Mouse (Mus musculus) lung, postnatal 0 days (tissue): ENCODE results near the gene Cdc37l1. TPM values are rescaled to one million over a fixed set of nuclear protein-coding genes. Genes with fewer than 3 reads are reported as not detected.

Experiments
- ATAC-seq: fragments of 200-750 bp; cut with Nextera tagmentation; 2 replicates; pipeline ENCODE4 v1.8.0; 2017; ENCODE audit warnings: moderate library complexity
- DNase-seq: peaks from one replicate; pipeline ENCODE4 v3.0.0-alpha.2; 2016; ENCODE audit warnings: low spot score
- H3K27ac ChIP-seq: fragments of 300-500 bp; sonication (generic); 2 replicates; pipeline ENCODE4 v1.5.1; 2014; ENCODE audit warnings: antibody characterized with exemption, mild to moderate bottlenecking, low read length, mixed read lengths
- H3K27me3 ChIP-seq: fragments of 300-500 bp; sonication (generic); replicated peaks from 2 replicates; pipeline ENCODE4 v1.6.1; 2014; ENCODE audit warnings: low read length, mixed read lengths; ENCODE audit not compliant: insufficient read depth
- H3K36me3 ChIP-seq: fragments of 300-500 bp; sonication (generic); 2 replicates; pipeline ENCODE4 v1.6.1; 2014; ENCODE audit warnings: low read length, mixed read lengths; ENCODE audit not compliant: insufficient read depth
- H3K4me1 ChIP-seq: fragments of 300-500 bp; sonication (generic); 2 replicates; pipeline ENCODE4 v1.6.1; 2014; ENCODE audit warnings: antibody characterized with exemption, low read depth, low read length, mixed read lengths; ENCODE audit not compliant: insufficient read depth
- H3K4me2 ChIP-seq: fragments of 300-500 bp; sonication (generic); replicated peaks from 2 replicates; pipeline ENCODE4 v1.6.1; 2014; ENCODE audit warnings: low read depth, mild to moderate bottlenecking, low read length, moderate library complexity, mixed read lengths
- H3K4me3 ChIP-seq: fragments of 300-500 bp; sonication (generic); 2 replicates; pipeline ENCODE4 v1.5.1; 2014; ENCODE audit warnings: low read depth, low read length
- H3K9ac ChIP-seq: fragments of 300-500 bp; sonication (generic); replicated peaks from 2 replicates; pipeline ENCODE4 v1.6.1; 2014; ENCODE audit warnings: low read depth, mild to moderate bottlenecking
- H3K9me3 ChIP-seq: fragments of 300-500 bp; sonication (generic); 2 replicates; pipeline ENCODE4 v1.6.1; 2016; ENCODE audit warnings: low read length, mixed read lengths
- CTCF ChIP-seq: IDR thresholded peaks from 2 replicates; pipeline ENCODE4 v1.5.1; 2016; ENCODE audit warnings: antibody characterized with exemption, mild to moderate bottlenecking
- EP300 ChIP-seq: IDR thresholded peaks from 2 replicates; pipeline ENCODE4 v1.6.1; 2016; ENCODE audit warnings: antibody characterized with exemption, mild to moderate bottlenecking, control low read depth
- WGBS: fragments of 180-500 bp; shearing (Covaris S2); extraction: QIAGEN DNeasy Blood & Tissue Kit; methylation state at CpG from one replicate; pipeline ENCODE4 v1.1.7; 2014; 5-methylcytosine and 5-hydroxymethylcytosine counted together
- polyA plus RNA-seq: library from polyadenylated mRNA; unstranded; fragments of >200 nt; fragmentation: Nextera tagmentation; extraction: Ambion mirVana; gene quantifications from 2 replicates; pipeline ENCODE4 v1.2.1, GENCODE M21; 2015

Gene Cdc37l1
- polyA plus RNA-seq, 1 experiment from 2014 or later, result 21.2 TPM

DNA sequence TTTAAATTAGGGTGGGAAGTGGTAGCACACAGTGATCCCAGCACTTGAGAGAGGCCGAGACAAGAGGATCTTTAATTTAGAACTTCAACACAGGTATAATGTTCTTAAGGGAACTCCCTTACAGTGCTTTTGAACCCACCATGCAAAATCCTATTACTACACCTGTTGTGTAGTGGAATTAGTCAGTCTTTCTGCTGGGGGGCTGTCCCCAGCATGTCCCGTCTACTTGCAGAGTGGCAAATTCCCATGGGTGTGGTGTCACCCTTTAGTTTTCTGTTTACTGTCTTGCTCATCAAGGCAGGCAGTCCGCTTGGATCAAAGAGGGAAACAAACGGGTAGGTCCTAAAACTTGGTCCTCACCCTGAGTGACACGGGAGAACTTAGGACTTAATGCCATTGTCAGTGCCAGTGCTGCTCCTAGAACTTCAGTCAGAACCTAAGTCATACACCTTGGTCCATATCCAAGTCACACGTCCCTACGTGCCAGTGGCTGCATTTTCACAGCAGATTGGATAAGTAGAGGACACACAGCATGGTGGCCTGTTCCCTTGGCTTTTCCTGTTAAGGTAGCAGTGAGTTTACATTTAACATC is 31.7 kb downstream of the Cdc37l1 start:
- ATAC-seq (no peak), DNase-seq (no peak)
- Histone ChIP-seq H3K36me3 (peaks cover 23% of the 10 kb centered on the region), H3K9me3 (no peaks in the 10 kb centered on the region), H3K4me3 (no peak overlapping the region), H3K9ac (no peak overlapping the region), H3K27me3 (no peaks in the 10 kb centered on the region), H3K27ac (no peak overlapping the region), H3K4me2 (no peak overlapping the region), H3K4me1 (no peaks in the 10 kb centered on the region)
- WGBS, result 91% methylated on average over 7 of the region's 7 CpGs
- TF ChIP-seq CTCF, result no peak
- TF ChIP-seq EP300, result no peak

DNA sequence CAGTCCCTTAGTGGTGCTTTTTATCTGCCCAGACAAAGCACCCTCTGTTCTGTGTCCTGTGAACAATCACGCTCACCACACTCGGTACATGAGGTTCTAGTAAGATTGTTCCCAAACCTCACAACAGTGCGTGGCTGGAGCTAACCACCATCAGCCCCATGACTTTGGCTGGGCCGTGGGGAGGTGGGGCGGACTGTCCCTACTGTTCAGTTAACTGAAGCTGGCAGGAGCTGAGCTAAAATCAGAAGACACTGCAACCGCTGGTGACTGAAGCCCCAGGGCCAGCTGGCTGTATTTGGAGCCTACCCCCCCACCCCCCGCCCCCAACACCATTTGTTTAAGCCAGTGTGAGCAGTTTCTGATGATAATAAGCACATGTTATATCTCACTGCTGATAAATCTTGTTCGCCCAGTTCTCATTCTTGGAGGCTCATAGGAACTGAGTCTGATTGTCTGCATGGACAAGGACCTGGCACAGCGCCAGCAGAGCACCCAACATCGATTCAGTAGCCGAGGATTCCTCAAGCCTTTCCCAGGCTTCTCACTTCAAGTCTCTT is 34.3 kb downstream of the Cdc37l1 start:
- no peak overlapping the region for H3K27ac ChIP-seq
- WGBS, result 40% methylated on average over 11 of the region's 11 CpGs
- no peaks in the 10 kb centered on the region for H3K9me3 ChIP-seq
- DNase-seq, result peak; percentile 53
- peaks cover 17% of the 10 kb centered on the region for H3K36me3 ChIP-seq
- H3K27me3 ChIP-seq, result no peaks in the 10 kb centered on the region
- no peak overlapping the region for H3K4me2 ChIP-seq
- H3K4me3 ChIP-seq, result no peak overlapping the region
- ATAC-seq, result peak; percentile 77
- TF ChIP-seq CTCF (no peak), EP300 (peak; percentile 15; the same call in 1 of the 2 replicates)
- no peaks in the 10 kb centered on the region for H3K4me1 ChIP-seq
- no peak overlapping the region for H3K9ac ChIP-seq

DNA sequence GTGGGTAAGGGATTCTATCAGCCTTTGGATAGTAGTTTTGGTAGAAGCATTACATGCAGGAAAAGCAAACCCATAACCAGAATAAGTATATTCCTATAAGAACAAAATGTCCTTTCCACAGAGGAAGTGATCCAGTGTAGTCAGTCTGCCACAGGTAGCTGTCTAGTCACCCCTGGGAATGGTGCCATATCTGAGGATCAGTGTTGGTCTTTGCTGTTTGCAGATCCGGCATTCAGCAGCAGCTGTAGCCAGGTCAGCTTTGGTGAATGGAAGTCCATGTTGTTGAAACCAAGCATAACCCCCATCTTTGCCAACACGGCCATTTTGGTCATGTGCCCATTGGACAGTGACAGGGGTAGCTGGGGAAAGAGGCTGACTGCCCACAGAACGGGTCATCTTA is 41.6 kb downstream of the Cdc37l1 start:
- no peak for DNase-seq
- ATAC-seq, result no peak
- H3K4me3 ChIP-seq, result no peak overlapping the region
- no peak overlapping the region for H3K4me2 ChIP-seq
- H3K27ac ChIP-seq, result no peak overlapping the region
- H3K36me3 ChIP-seq, result no peaks in the 10 kb centered on the region; the same call in 1 of the 2 replicates
- no peak for TF ChIP-seq CTCF
- no peak for TF ChIP-seq EP300
- H3K27me3 ChIP-seq, result no peaks in the 10 kb centered on the region
- H3K9ac ChIP-seq, result no peak overlapping the region
- H3K4me1 ChIP-seq, result no peaks in the 10 kb centered on the region
- H3K9me3 ChIP-seq, result no peaks in the 10 kb centered on the region
- WGBS, result 81% methylated on average over 3 of the region's 3 CpGs

DNA sequence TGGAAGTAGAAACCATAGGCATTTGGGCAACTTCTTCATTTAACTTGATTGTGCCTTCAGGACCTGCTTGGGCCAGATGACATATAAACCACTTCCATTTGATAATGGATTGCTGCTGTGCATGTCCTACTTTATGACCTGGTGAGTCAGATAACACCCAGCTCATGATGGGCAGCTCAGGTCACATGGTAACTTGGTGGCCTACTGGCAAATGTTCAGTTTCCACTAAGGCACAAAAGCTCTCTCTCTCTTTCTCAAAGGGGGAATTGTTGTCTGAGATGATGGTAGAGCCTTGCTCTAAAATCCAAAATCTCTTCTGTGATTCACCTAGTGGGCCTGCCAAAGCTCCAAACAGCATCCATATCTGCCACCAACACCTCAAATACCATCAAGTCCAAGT is 42.5 kb downstream of the Cdc37l1 start:
- Histone ChIP-seq H3K4me2 (no peak overlapping the region), H3K27ac (no peak overlapping the region), H3K36me3 (no peaks in the 10 kb centered on the region; the same call in 1 of the 2 replicates), H3K27me3 (no peaks in the 10 kb centered on the region), H3K9me3 (no peaks in the 10 kb centered on the region), H3K4me3 (no peak overlapping the region), H3K9ac (no peak overlapping the region), H3K4me1 (no peaks in the 10 kb centered on the region)
- TF ChIP-seq CTCF (no peak), EP300 (no peak)
- no peak for ATAC-seq
- no peak for DNase-seq

DNA sequence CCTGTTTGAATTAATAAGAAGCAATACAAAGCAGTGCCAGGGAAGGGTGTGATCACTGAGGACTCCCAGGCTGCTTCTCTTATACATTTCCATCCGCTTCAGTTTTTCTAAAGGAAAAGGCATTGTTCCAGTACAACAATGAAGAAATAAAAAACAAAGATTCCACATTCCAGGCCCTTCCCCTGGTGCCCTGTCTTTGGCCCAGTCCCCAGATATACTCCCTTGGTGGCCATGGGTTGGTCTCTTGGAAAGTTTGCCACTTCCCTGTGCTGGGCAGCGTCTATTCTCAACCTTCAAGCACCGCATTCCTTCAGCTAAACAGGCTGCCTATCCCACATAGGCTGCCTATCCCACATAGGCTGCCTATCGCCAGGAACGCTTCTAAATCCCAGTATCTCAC is 46.9 kb downstream of the Cdc37l1 start:
- WGBS, result 69% methylated on average over 5 of the region's 5 CpGs
- Histone ChIP-seq H3K4me2 (no peak overlapping the region), H3K9me3 (no peaks in the 10 kb centered on the region), H3K4me1 (no peaks in the 10 kb centered on the region), H3K27me3 (no peaks in the 10 kb centered on the region), H3K27ac (0 out of 2 replicates have a peak overlapping the region, but pooled peaks have one; percentile 0), H3K36me3 (no peaks in the 10 kb centered on the region; the same call in 1 of the 2 replicates), H3K9ac (no peak overlapping the region), H3K4me3 (no peak overlapping the region)
- peak; percentile 49 for DNase-seq
- peak; percentile 81 for ATAC-seq
- no peak for TF ChIP-seq CTCF
- TF ChIP-seq EP300, result peak; percentile 46

DNA sequence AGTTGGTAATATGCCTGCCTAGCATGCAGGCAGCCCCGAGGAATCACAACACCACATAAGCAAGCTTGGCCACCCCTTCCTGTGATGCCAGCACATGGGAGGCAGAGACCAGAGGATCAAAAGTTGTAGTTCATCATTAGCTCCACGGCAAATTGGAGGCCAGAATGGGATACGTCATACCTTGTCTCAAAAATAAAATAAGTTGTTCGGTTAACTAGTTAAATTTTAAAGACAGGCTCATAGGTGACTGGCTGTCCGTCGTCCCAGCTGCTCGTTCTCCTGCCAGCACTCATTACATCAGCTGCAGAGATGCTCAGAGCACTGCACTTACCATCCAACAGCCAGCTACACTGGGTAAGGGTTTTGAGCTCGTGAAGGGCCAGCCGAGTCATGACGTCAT is 47.4 kb downstream of the Cdc37l1 start:
- WGBS, result 91% methylated on average over 10 of the region's 10 CpGs
- DNase-seq, result no peak
- no peak overlapping the region for H3K9ac ChIP-seq
- H3K27ac ChIP-seq, result 0 out of 2 replicates have a peak overlapping the region, but pooled peaks have one; percentile 0
- no peak for TF ChIP-seq EP300
- TF ChIP-seq CTCF, result no peak
- H3K36me3 ChIP-seq, result no peaks in the 10 kb centered on the region; the same call in 1 of the 2 replicates
- no peak overlapping the region for H3K4me2 ChIP-seq
- H3K4me1 ChIP-seq, result no peaks in the 10 kb centered on the region
- H3K9me3 ChIP-seq, result no peaks in the 10 kb centered on the region
- no peak for ATAC-seq
- no peak overlapping the region for H3K4me3 ChIP-seq
- H3K27me3 ChIP-seq, result no peaks in the 10 kb centered on the region
